Mouse (Mus musculus) stomach, embryonic 14.5 days (tissue): ENCODE measurements around the gene Abca5. TPM values are rescaled to one million over a fixed set of nuclear protein-coding genes. Genes with fewer than 3 reads are reported as not detected.

Source experiments
- ATAC-seq: fragments of 200-750 bp; cut with Nextera tagmentation; 2 replicates; pipeline ENCODE4 v1.8.0; 2017; ENCODE audit warnings: low read depth, moderate TSS enrichment; ENCODE audit not compliant: insufficient number of reproducible peaks, insufficient read depth, low FRiP score
- H3K27ac ChIP-seq: fragments of 300-500 bp; sonication (generic); 2 replicates; pipeline ENCODE4 v1.5.1; 2014; ENCODE audit warnings: mild to moderate bottlenecking, low read length, moderate library complexity, mixed read lengths
- H3K27me3 ChIP-seq: fragments of 300-500 bp; sonication (generic); 2 replicates; pipeline ENCODE4 v1.6.1; 2014; ENCODE audit warnings: low read length, control low read depth, mixed read lengths; ENCODE audit not compliant: control insufficient read depth, insufficient read depth
- H3K36me3 ChIP-seq: fragments of 300-500 bp; sonication (generic); 2 replicates; pipeline ENCODE4 v1.6.1; 2014; ENCODE audit warnings: mild to moderate bottlenecking, control low read depth, low read length, moderate library complexity, mixed read lengths; ENCODE audit not compliant: control insufficient read depth, insufficient read depth
- H3K4me1 ChIP-seq: fragments of 300-500 bp; sonication (generic); 2 replicates; pipeline ENCODE4 v1.6.1; 2014; ENCODE audit warnings: low read length, control low read depth, mixed read lengths; ENCODE audit not compliant: control insufficient read depth, insufficient read depth
- H3K4me2 ChIP-seq: fragments of 300-500 bp; sonication (generic); replicated peaks from 2 replicates; pipeline ENCODE4 v1.6.1; 2014; ENCODE audit warnings: low read depth, low read length, control low read depth
- H3K4me3 ChIP-seq: fragments of 300-500 bp; sonication (generic); 2 replicates; pipeline ENCODE4 v1.5.1; 2014; ENCODE audit warnings: low read depth, low read length, control low read depth
- H3K9ac ChIP-seq: fragments of 300-500 bp; sonication (generic); replicated peaks from 2 replicates; pipeline ENCODE4 v1.6.1; 2014; ENCODE audit warnings: low read depth, mild to moderate bottlenecking, control low read depth, low read length, moderate library complexity, mixed read lengths
- H3K9me3 ChIP-seq: fragments of 300-500 bp; sonication (generic); 2 replicates; pipeline ENCODE4 v1.6.1; 2016; ENCODE audit warnings: low read depth, low read length, control low read depth; ENCODE audit not compliant: control insufficient read depth
- WGBS: fragments of 180-500 bp; shearing (Covaris S2); extraction: QIAGEN DNeasy Blood & Tissue Kit; methylation state at CpG from one replicate; pipeline ENCODE4 v1.1.7; 2014; 5-methylcytosine and 5-hydroxymethylcytosine counted together
- polyA plus RNA-seq: library from polyadenylated mRNA; unstranded; fragments of >200 nt; fragmentation: Nextera tagmentation; extraction: Ambion mirVana; gene quantifications from 2 replicates; pipeline ENCODE4 v1.2.1, GENCODE M21; 2014

Gene Abca5
- polyA plus RNA-seq, 1 experiment from 2014 or later: 8.7 TPM

DNA sequence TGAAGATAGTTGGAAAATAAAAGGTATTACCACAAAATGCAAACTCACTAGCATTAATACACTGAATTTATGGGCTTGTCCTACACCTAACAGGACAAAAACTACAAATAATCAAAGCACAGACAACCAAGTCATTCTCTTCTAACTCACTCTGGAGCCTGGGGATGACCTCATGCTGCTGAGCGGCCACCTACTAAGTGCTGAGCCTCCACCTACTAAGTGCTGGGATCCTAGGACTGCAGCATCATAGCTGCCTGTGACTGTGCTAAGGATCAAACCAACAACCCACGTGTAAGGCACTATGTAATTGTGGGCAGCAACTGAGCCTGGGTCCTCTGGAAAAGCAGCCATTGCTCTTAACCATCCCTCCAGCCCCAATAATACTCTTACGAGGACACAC is 51.2 kb downstream of the Abca5 start:
- WGBS: 81% methylated on average over 3 of the region's 3 CpGs
- no peak overlapping the region for H3K9ac ChIP-seq
- no peak overlapping the region for H3K4me3 ChIP-seq
- no peaks in the 10 kb centered on the region for H3K4me1 ChIP-seq
- H3K27ac ChIP-seq: no peak overlapping the region
- ATAC-seq: no peak
- H3K4me2 ChIP-seq: no peak overlapping the region
- no peaks in the 10 kb centered on the region for H3K27me3 ChIP-seq
- no peaks in the 10 kb centered on the region for H3K9me3 ChIP-seq
- no peaks in the 10 kb centered on the region for H3K36me3 ChIP-seq

DNA sequence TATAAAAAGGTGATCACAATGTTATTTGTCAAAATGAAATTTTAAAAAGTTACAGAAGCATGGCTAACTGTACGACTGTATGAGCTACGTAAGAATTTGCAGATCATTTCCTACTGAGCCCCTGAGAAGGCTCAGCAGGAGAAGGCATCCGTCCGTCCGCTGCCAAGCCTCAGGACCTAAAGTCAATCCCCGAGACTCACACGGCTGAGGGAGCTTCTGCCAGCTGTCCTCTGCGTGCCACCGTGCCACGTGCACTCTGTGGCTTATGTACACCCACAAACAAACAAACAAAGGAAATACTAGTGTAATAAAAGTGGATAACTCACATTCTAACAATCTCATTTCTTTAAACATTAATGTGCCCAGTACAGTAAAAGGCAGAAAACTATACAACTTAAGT is 52.7 kb downstream of the Abca5 start:
- no peak overlapping the region for H3K4me2 ChIP-seq

DNA sequence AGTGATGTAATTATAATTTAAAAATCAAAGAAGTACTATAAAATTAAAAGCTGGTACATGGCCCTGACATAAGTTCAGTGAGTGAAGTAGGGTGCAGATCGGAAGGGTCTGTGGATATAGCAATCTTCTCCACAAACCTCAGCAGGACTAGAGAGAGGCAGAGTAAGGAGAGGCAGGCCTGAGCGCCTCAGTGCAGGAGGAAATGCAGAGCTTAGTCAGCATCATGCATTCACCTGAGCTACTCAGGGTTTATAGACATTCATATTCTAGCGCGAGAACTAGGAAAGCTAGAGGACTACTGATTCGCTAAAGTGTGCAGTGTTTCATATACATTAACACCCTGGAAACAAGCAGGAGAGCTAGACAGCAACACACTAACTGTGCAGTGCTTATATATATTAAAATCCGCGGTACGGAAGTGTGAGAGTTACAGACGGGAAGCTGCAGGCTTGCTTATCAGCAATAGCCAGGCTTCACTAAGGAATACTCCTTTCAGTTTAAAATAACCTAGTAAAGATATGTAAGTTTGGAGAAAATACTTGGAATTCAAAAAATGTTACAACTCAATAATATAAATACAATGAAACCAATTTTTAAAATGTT is 53.2 kb downstream of the Abca5 start:
- Histone ChIP-seq H3K27me3 (no peaks in the 10 kb centered on the region), H3K4me1 (no peaks in the 10 kb centered on the region), H3K27ac (no peak overlapping the region), H3K9me3 (no peaks in the 10 kb centered on the region), H3K9ac (no peak overlapping the region), H3K4me3 (no peak overlapping the region), H3K36me3 (no peaks in the 10 kb centered on the region), H3K4me2 (no peak overlapping the region)
- 81% methylated on average over 9 of the region's 9 CpGs for WGBS
- ATAC-seq: no peak

More for the DNA sequence above, 52.7 kb downstream of the Abca5 start:
- no peaks in the 10 kb centered on the region for H3K36me3 ChIP-seq
- no peak overlapping the region for H3K27ac ChIP-seq
- H3K9me3 ChIP-seq: no peaks in the 10 kb centered on the region
- ATAC-seq: no peak
- H3K9ac ChIP-seq: no peak overlapping the region
- WGBS: 74% methylated on average over 10 of the region's 10 CpGs
- H3K4me3 ChIP-seq: no peak overlapping the region
- no peaks in the 10 kb centered on the region for H3K27me3 ChIP-seq
- H3K4me1 ChIP-seq: no peaks in the 10 kb centered on the region

DNA sequence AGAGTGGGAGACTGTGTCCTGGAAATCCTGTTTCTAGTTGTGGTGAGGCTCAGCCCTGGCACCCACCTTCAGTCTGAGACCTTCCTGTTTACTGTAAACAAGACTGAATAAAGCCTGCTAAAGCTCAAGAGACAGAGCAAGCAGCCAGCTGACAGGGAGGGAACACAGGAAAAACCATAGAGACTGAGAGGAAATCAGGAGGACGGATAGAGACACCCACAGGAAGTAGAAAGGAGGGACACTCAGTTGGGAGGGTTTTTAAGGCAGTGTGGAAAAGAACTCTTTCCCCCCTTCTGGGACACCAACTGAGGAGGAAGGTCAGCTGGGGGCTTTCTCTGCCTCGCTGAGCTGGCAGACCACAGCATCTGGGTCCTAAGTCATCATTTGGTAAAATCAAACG is 62.7 kb downstream of the Abca5 start:
- no peak for ATAC-seq
- no peak overlapping the region for H3K27ac ChIP-seq
- no peak overlapping the region; the same call in 1 of the 2 replicates for H3K9ac ChIP-seq
- H3K36me3 ChIP-seq: no peaks in the 10 kb centered on the region
- no peaks in the 10 kb centered on the region for H3K9me3 ChIP-seq
- no peaks in the 10 kb centered on the region for H3K4me1 ChIP-seq
- WGBS: 69% methylated on average over 3 of the region's 3 CpGs
- no peak overlapping the region for H3K4me3 ChIP-seq
- H3K4me2 ChIP-seq: no peak overlapping the region
- no peaks in the 10 kb centered on the region for H3K27me3 ChIP-seq

DNA sequence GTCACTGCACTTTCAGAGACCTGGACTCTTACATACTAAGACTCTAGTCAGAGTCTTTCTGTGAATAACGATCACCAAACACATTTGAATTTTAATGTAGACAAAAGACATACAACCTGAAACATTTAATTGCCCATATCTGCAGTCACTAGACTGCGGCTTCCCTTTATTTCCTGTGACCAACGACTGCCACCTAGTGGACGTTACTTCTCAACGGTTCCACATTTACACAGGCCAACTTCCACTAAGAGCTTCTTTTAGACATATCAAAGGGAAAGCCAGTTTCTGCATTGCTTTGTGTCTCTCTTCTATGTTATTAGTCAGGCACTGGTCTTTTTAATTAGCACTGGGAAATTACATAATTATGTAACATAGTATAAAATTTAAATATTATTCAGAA is 65.8 kb downstream of the Abca5 start:
- ATAC-seq: no peak
- Histone ChIP-seq H3K27me3 (no peaks in the 10 kb centered on the region), H3K36me3 (no peaks in the 10 kb centered on the region), H3K4me3 (no peak overlapping the region), H3K4me2 (no peak overlapping the region), H3K9me3 (no peaks in the 10 kb centered on the region), H3K9ac (no peak overlapping the region), H3K27ac (no peak overlapping the region), H3K4me1 (no peaks in the 10 kb centered on the region)
- WGBS: 6% methylated on average over 5 of the region's 5 CpGs

DNA sequence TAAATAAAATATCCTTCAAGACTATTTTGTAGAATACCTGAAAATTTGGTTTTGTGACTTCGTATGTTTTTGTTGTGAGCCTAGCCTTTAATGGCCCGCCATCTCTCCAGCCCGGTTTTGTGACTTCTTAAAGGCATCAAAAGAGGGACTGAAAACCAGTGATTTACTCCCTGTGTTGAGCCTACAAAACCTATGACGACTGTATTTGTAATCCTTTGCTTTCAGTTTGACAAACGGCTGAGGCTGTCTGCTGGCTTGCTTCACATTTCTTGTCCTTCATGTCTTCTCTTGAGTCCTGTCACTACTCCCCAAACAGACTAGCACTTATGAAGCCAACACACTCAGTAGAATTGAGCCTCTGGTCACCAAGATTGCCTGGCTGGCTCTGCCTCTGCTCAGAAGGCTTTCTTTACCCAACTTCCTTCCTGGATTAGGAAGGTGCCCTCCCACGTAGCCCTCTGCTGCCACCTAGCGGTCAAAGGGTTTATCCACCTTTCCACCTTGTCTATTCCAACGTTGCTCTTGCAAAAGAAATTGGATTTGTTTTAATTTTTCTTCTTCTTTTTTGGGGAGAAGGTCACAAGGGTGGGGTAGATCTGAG is 69.2 kb downstream of the Abca5 start:
- Histone ChIP-seq H3K4me2 (no peak overlapping the region), H3K9ac (no peak overlapping the region), H3K27ac (no peak overlapping the region), H3K27me3 (no peaks in the 10 kb centered on the region), H3K4me3 (no peak overlapping the region), H3K4me1 (no peaks in the 10 kb centered on the region), H3K9me3 (no peaks in the 10 kb centered on the region), H3K36me3 (no peaks in the 10 kb centered on the region)
- 37% methylated on average over 8 of the region's 8 CpGs for whole genome bisulfite sequencing
- ATAC-seq: no peak

DNA sequence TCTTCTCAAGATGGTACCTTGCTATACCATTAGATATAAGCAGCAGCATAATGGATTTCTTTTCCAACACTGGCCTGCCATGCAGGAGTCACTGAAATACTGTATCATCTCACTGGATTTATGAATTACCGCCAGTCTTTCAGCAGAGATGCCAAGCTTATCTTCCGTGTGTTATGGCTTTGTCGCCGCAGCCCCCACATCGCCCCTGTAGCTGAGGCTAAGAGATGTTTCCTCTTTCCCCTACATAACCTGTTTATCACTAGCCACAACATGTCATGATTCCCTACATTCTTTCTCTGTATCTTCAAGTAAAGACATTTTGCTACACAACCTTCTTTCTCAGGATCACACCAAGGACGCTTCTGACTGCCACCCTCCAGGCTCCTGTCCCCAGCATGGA is 70.3 kb downstream of the Abca5 start:
- no peak overlapping the region for H3K4me2 ChIP-seq
- WGBS: 93% methylated on average over 6 of the region's 6 CpGs
- H3K27me3 ChIP-seq: no peaks in the 10 kb centered on the region
- H3K4me3 ChIP-seq: no peak overlapping the region
- no peaks in the 10 kb centered on the region for H3K36me3 ChIP-seq
- H3K9me3 ChIP-seq: no peaks in the 10 kb centered on the region
- H3K9ac ChIP-seq: no peak overlapping the region
- H3K4me1 ChIP-seq: no peaks in the 10 kb centered on the region
- no peak for ATAC-seq
- no peak overlapping the region for H3K27ac ChIP-seq

DNA sequence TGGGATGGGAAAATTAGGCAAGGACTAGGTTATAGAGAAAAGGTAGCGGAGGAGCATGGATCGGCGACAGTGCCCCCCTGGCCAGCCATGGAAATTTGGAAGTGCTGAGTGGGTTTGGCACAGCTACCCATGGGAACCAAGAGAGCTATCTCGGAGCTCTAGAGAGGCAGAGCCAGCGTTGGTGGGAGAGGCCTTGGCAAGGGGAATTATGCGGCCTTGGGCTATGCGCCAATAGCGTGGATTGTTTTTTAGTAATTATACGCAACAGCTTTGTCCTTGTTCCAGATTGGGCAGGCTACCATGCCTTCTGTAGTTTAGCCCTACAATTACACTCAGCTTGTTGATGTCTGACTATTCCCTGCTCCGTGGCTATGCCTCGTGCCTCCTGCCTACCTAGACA is 70.8 kb downstream of the Abca5 start:
- Histone ChIP-seq H3K9me3 (no peaks in the 10 kb centered on the region), H3K36me3 (no peaks in the 10 kb centered on the region), H3K4me3 (no peak overlapping the region), H3K4me2 (no peak overlapping the region), H3K27me3 (no peaks in the 10 kb centered on the region), H3K27ac (no peak overlapping the region), H3K4me1 (no peaks in the 10 kb centered on the region), H3K9ac (no peak overlapping the region)
- 90% methylated on average over 11 of the region's 11 CpGs for WGBS
- no peak for ATAC-seq

DNA sequence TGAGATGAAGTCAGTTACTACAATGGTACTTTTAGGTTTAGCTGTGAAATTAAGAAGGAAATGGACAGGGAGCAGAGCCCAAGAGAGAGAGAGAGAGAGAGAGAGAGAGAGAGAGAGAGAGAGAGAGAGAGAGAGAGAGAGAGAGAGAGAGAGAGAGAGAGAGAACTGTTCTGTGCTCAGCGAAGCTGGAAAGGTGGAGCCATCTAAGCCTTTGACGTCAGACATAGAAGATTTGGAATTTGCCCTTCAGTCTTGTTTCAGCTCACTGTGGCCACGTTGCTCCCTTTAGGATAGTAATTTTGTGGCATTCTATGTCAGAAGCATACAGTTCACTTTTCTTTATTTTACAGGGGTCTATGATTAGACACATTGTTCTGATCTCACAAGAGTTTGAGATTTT is 75.6 kb downstream of the Abca5 start:
- no peak overlapping the region for H3K4me3 ChIP-seq
- no peak overlapping the region for H3K27ac ChIP-seq
- no peaks in the 10 kb centered on the region for H3K36me3 ChIP-seq
- no peak overlapping the region for H3K4me2 ChIP-seq
- no peaks in the 10 kb centered on the region for H3K27me3 ChIP-seq
- no peaks in the 10 kb centered on the region for H3K9me3 ChIP-seq
- WGBS: 69% methylated on average over 3 of the region's 3 CpGs
- no peak overlapping the region for H3K9ac ChIP-seq
- H3K4me1 ChIP-seq: no peaks in the 10 kb centered on the region
- no peak for ATAC-seq
